Mouse (Mus musculus) liver, postnatal 0 days (tissue): ENCODE measurements around the gene Smim20.

ENCODE experiments used
- CTCF ChIP-seq: sonication (generic); IDR thresholded peaks from 2 replicates; pipeline ENCODE4 v1.5.1; 2016; ENCODE audit warnings: antibody characterized with exemption, low read depth
- EP300 ChIP-seq: IDR thresholded peaks from 2 replicates; pipeline ENCODE4 v1.6.1; 2016; ENCODE audit warnings: antibody characterized with exemption, low read depth, mild to moderate bottlenecking

DNA sequence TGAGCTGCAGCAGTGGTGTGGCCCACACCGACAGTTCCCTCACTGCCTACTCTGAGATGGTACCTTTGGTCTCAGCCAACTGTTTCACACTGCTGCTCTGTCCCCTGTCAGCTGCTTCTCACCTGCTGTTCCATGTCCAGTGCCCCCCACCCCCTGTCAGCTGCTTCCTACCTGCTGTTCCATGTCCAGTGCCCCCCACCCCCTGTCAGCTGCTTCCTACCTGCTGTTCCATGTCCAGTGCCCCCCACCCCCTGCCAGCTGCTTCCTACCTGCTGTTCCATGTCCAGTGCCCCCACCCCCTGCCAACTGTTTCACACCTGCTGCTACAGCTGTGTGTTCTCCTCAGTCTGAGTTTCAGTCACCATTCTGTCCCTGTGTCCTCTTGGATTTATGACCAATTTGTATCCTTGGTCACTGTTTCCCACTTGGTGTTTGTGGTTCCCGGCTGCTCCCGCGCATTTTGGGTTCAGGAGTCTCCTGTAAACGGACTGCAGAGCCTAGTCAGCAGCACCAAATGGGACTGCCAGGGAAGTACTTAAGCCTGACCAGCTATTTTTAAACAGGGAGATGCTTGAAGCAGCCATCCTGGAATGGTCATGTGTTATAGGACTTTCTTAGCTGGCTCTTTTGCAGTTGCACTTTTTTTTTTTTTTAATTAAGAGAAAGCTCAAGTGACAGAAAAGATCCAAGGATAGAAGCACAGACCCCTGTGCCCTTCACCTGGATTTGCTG, 7.0 kb downstream of the Smim20 start:
- TF ChIP-seq EP300 (no peak), CTCF (no peak)
